Mouse (Mus musculus): ENCODE results near the gene Zglp1.

DNA sequence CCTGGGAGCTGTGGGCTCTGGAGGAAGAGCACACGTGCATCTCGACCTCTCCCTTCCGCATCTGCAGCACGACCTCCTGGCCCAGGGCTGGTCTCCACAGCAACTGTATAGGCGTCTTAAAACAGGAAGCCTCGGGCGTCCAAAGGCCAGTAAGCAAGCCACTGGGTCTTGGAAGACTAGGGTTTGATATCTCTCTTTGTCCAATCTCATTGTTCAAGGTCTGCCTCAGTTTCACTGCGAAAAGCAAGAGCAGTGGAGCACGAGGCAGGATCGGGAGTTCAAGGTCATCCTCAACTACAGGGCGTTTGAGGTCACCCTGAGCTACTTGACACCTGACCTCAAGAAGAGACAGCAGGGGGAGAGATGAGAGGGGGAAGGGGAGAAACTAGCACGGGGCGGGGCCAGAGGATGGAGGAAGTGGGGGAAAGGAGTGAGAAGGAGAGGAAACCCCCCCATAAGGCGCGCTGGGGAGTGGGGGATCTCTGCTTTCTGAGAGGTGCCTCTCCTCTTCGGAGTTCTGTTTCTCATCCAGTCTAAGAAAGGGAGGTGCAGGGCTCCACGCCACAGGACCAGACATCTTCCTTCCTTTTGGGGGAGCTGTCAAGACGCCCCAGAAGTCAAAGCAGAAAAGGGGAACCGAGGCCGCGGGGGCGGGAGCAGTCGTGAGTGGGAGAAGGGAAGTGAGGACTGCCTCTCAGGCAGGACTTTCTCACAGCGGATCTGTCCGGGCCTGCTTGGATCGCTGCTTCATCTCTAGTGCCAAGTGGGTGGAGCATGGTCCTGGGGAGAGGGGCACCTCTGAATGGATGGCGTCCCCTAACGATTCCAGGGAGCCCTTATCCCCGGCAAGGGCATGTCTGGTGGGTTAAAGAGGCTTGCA is 52.0 kb downstream of the Zglp1 start:
- TF ChIP-seq USF1 (IDR thresholded peaks at IDR 0.05; ENCODE audit: low read depth, low read length) (no peak), EP300 (IDR thresholded peaks at IDR 0.05; ENCODE audit: low read depth in 1 of 2, low read length in 2 of 2) (no peak)

Measured in MEL (cell line).